In the genomic region with DNA sequence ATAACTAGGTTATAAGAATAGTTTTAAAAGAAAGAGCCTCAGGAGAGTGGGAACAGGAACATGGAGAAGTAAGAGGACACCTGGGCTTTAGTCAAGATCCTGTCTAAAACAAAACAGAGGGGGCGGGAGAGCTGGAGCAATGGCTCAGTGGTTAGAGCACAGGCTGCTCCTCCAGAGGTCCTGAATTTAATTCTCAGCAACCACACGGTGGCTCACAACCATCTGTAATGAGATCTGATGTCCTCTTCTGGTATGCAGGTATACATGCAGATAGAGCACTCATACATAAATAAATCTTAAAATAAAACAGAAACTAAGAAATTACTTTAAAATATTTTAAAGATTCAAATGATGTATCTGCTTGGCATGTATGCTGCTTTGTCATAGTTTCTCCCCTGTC, we compare ENCODE assay signal across 1 mouse cellular context.
TF ChIP-seq lines count a peak whose summit lies in the region.

No protein-coding gene starts in this region.

TF ChIP-seq in CH12.LX, 34 proteins besides CTCF, POLR2A, EP300 and RAD21:
- no peak for TF ChIP-seq JUN (IDR thresholded peaks at IDR 0.05; ENCODE audit: insufficient read depth, low read depth, low read length)
- no peak for TF ChIP-seq SIN3A (IDR thresholded peaks at IDR 0.05; ENCODE audit: low read length)
- TF ChIP-seq CHD1 (IDR thresholded peaks at IDR 0.05; ENCODE audit: low read depth, low read length): no peak
- TF ChIP-seq HCFC1 (IDR thresholded peaks at IDR 0.05; ENCODE audit: low read depth, low read length): no peak
- TF ChIP-seq SMC3 (IDR thresholded peaks at IDR 0.05; ENCODE audit: low read depth, low read length): peak; percentile 82
- no peak for TF ChIP-seq POLR2AphosphoS2 (IDR thresholded peaks at IDR 0.05; ENCODE audit: low read depth, low read length)
- no peak for TF ChIP-seq MAX (IDR thresholded peaks at IDR 0.05; ENCODE audit: low read length)
- peak; percentile 78 for TF ChIP-seq ZC3H11A (IDR thresholded peaks at IDR 0.05; ENCODE audit: low read depth, low read length)
- no peak for TF ChIP-seq UBTF (IDR thresholded peaks at IDR 0.05; ENCODE audit: low read depth, low read length)
- no peak for TF ChIP-seq GABPA (IDR thresholded peaks at IDR 0.05; ENCODE audit: insufficient replicate concordance, low read depth, low read length)
- no peak for TF ChIP-seq KAT2A (IDR thresholded peaks at IDR 0.05; ENCODE audit: insufficient replicate concordance, low read length)
- no peak for TF ChIP-seq NRF1 (IDR thresholded peaks at IDR 0.05; ENCODE audit: low read depth, low read length)
- TF ChIP-seq IRF4 (IDR thresholded peaks at IDR 0.05; ENCODE audit: low read depth, low read length): peak; percentile 44; the same call in 1 of the 2 replicates
- no peak for TF ChIP-seq MXI1 (IDR thresholded peaks at IDR 0.05; ENCODE audit: low read depth, low read length)
- TF ChIP-seq MAFK (IDR thresholded peaks at IDR 0.05; ENCODE audit: insufficient replicate concordance, low read length): no peak
- peak; percentile 24; the same call in 1 of the 2 replicates for TF ChIP-seq MEF2A (IDR thresholded peaks at IDR 0.05; ENCODE audit: borderline replicate concordance, low read depth, low read length)
- no peak for TF ChIP-seq BHLHE40 (IDR thresholded peaks at IDR 0.05; ENCODE audit: low read depth, low read length)
- no peak for TF ChIP-seq ZMIZ1 (IDR thresholded peaks at IDR 0.05; ENCODE audit: low read depth, low read length)
TF ChIP-seq in CH12.LX: peak in this region for 4.
